In genomic region chr9:106512729-106513450, GRCm38 (mm10) we compare ENCODE assay signal across 14 mouse cellular contexts. TPM values are rescaled to one million over a fixed set of nuclear protein-coding genes. Genes with fewer than 3 reads are reported as not detected.
A peak's percentile ranks its signal among the peaks of the same experiment; 100 is the strongest.
DNase-seq lines count a peak whose midpoint lies in the region.
"Had no signal": no experiment of that assay in that cellular context is flagged by ENCODE, and none has a peak within 500 bp of the region (broad histone marks: within the 10 kb centered on the region; RNA-seq: fewer than 3 reads in every experiment).

No protein-coding gene starts in this region.

- DNase-seq in heart, adult 11 months, result peak; percentile 71
- DNase-seq in heart, postnatal 36 days, result no peak
- peak; percentile 13 to 37 for DNase-seq in left cerebral cortex, postnatal 14 days (ENCODE audit: low spot score in 2 of 2)
- no peak for DNase-seq in left cerebral cortex, adult 8-10 months (ENCODE audit: low spot score in 2 of 2)
- peak; percentile 60 for DNase-seq in MEL-GATA-1-ER (ENCODE audit: extremely low read depth, low read depth)
- peak; percentile 64 for DNase-seq in lung, postnatal 10 days
- DNase-seq in thymus, postnatal 36 days, result no peak
- no peak for DNase-seq in adrenal gland, postnatal 4 days (ENCODE audit: low spot score in 2 of 2)
- DNase-seq: gastrocnemius, postnatal 10 days; kidney, adult 11 months; spleen, adult 18-20 months; thymus, adult 18-20 months had no signal

- intact Hi-C loops in heart, postnatal 36 days (cut with DNase I), result no loop called here
- intact Hi-C loops in left cerebral cortex, postnatal 14 days (cut with DNase I), result no loop called here

RNA-seq across cellular contexts. Expression of gene Iqcf5, which starts 1.5 kb away (rescaled TPM):
- total RNA-seq in heart, postnatal 36 days (2021), result not detected
- 1 to 10 TPM in 1 of 2 experiments, not detected in 1; 1.7 TPM for total RNA-seq in left cerebral cortex, postnatal 14 days (2021)
- 1 to 10 TPM in 1 of 4 experiments, under 1 TPM in 2, not detected in 1; 0.68 to 1.2 (median 0.79) TPM for total RNA-seq in left cerebral cortex, adult 8-10 months (2022)
- not detected for total RNA-seq in adrenal gland, postnatal 4 days (2021)
- total RNA-seq: gastrocnemius, postnatal 10 days; heart, postnatal 14 days had no signal

RNA-seq across cellular contexts. Expression of gene Iqcf1, which starts 13.1 kb away (rescaled TPM):
- total RNA-seq in heart, postnatal 36 days (2021), result not detected
- total RNA-seq in left cerebral cortex, postnatal 14 days (2021), result not detected
- not detected for total RNA-seq in left cerebral cortex, adult 8-10 months (2022)
- not detected for total RNA-seq in adrenal gland, postnatal 4 days (2021)
- total RNA-seq: gastrocnemius, postnatal 10 days; heart, postnatal 14 days; left cerebral cortex, postnatal 36 days had no signal

RNA-seq across cellular contexts. Expression of gene Parp3, which starts 36.1 kb away (rescaled TPM):
- total RNA-seq in heart, postnatal 36 days (2021), result 10 to 100 TPM; 27.2 to 33.7 TPM
- total RNA-seq in left cerebral cortex, postnatal 14 days (2021), result 1 to 10 TPM; 3.3 to 3.5 TPM
- 1 to 10 TPM; 6.1 to 7.8 (median 7.0) TPM for total RNA-seq in left cerebral cortex, adult 8-10 months (2022)
- total RNA-seq in adrenal gland, postnatal 4 days (2021), result 10 to 100 TPM; 15.8 to 18.1 TPM

RNA-seq across cellular contexts. Expression of gene Rrp9, which starts 37.1 kb away (rescaled TPM):
- 10 to 100 TPM; 24.9 to 27.7 TPM for total RNA-seq in heart, postnatal 36 days (2021)
- 10 to 100 TPM; 34.1 to 47.5 TPM for total RNA-seq in left cerebral cortex, postnatal 14 days (2021)
- total RNA-seq in left cerebral cortex, adult 8-10 months (2022), result 10 to 100 TPM; 26.9 to 47.9 (median 32.8) TPM
- total RNA-seq in adrenal gland, postnatal 4 days (2021), result 10 to 100 TPM; 33.4 to 40.7 TPM

RNA-seq across cellular contexts. Expression of gene Gpr62, which starts 47.2 kb away (rescaled TPM):
- total RNA-seq in heart, postnatal 36 days (2021), result not detected
- total RNA-seq in left cerebral cortex, postnatal 14 days (2021), result 1 to 10 TPM; 3.7 to 5.8 TPM
- total RNA-seq in left cerebral cortex, adult 8-10 months (2022), result 10 to 100 TPM; 11.7 to 15.6 (median 12.7) TPM
- total RNA-seq in adrenal gland, postnatal 4 days (2021), result under 1 TPM; 0.40 to 0.67 TPM

Comparison
In these comparisons a context has a peak if more than half of its experiments do, and no peak if none do; other contexts are left out.
1. DNase-seq: peak in heart, adult 11 months (single experiment), left cerebral cortex, postnatal 14 days (2 of 2), MEL-GATA-1-ER (single experiment) and lung, postnatal 10 days (single experiment); none in heart, postnatal 36 days (0 of 2), left cerebral cortex, adult 8-10 months (0 of 2), thymus, postnatal 36 days (0 of 2) and adrenal gland, postnatal 4 days (0 of 2).